Mouse (Mus musculus) neural tube, embryonic 15.5 days (tissue): Measurements from ENCODE around the gene Slc9a5. TPM values are rescaled to one million over a fixed set of nuclear protein-coding genes. Genes with fewer than 3 reads are reported as not detected.

Source experiments
- ATAC-seq: fragments of 200-750 bp; cut with Nextera tagmentation; 2 replicates; pipeline ENCODE4 v1.8.0; 2017; ENCODE audit warnings: mild to moderate bottlenecking, moderate TSS enrichment, moderate library complexity; ENCODE audit not compliant: low FRiP score
- H3K27ac ChIP-seq: fragments of 300-500 bp; sonication (generic); replicated peaks from 2 replicates; pipeline ENCODE4 v1.5.1; 2015; ENCODE audit warnings: mild to moderate bottlenecking, inconsistent platforms
- H3K27me3 ChIP-seq: fragments of 300-500 bp; sonication (generic); replicated peaks from 2 replicates; pipeline ENCODE4 v1.6.1; 2015; ENCODE audit warnings: inconsistent platforms
- H3K36me3 ChIP-seq: fragments of 300-500 bp; sonication (generic); 2 replicates; pipeline ENCODE4 v1.6.1; 2015; ENCODE audit warnings: inconsistent platforms
- H3K4me1 ChIP-seq: fragments of 300-500 bp; sonication (generic); 2 replicates; pipeline ENCODE4 v1.6.1; 2015; ENCODE audit warnings: inconsistent platforms
- H3K4me2 ChIP-seq: fragments of 300-500 bp; sonication (generic); 2 replicates; pipeline ENCODE4 v1.6.1; 2015; ENCODE audit warnings: inconsistent platforms, mild to moderate bottlenecking, moderate library complexity
- H3K4me3 ChIP-seq: fragments of 300-500 bp; sonication (generic); replicated peaks from 2 replicates; pipeline ENCODE4 v1.5.1; 2015; ENCODE audit warnings: mild to moderate bottlenecking, inconsistent platforms
- H3K9ac ChIP-seq: fragments of 300-500 bp; sonication (generic); replicated peaks from 2 replicates; pipeline ENCODE4 v1.6.1; 2015; ENCODE audit warnings: mild to moderate bottlenecking, inconsistent platforms
- H3K9me3 ChIP-seq: fragments of 300-500 bp; sonication (generic); replicated peaks from 2 replicates; pipeline ENCODE4 v1.6.1; 2016; ENCODE audit warnings: inconsistent platforms
- WGBS: fragments of 180-500 bp; shearing (Covaris S2); methylation state at CpG from one replicate; pipeline ENCODE4 v1.1.7; 2015; ENCODE audit warnings: mixed read lengths; 5-methylcytosine and 5-hydroxymethylcytosine counted together
- polyA plus RNA-seq: library from polyadenylated mRNA; unstranded; fragments of >200 nt; fragmentation: Nextera tagmentation; extraction: Ambion mirVana; gene quantifications from 2 replicates; pipeline ENCODE4 v1.2.1, GENCODE M21; 2015

The Slc9a5 gene
- polyA plus RNA-seq, 1 experiment from 2014 or later: 10.9 TPM

DNA sequence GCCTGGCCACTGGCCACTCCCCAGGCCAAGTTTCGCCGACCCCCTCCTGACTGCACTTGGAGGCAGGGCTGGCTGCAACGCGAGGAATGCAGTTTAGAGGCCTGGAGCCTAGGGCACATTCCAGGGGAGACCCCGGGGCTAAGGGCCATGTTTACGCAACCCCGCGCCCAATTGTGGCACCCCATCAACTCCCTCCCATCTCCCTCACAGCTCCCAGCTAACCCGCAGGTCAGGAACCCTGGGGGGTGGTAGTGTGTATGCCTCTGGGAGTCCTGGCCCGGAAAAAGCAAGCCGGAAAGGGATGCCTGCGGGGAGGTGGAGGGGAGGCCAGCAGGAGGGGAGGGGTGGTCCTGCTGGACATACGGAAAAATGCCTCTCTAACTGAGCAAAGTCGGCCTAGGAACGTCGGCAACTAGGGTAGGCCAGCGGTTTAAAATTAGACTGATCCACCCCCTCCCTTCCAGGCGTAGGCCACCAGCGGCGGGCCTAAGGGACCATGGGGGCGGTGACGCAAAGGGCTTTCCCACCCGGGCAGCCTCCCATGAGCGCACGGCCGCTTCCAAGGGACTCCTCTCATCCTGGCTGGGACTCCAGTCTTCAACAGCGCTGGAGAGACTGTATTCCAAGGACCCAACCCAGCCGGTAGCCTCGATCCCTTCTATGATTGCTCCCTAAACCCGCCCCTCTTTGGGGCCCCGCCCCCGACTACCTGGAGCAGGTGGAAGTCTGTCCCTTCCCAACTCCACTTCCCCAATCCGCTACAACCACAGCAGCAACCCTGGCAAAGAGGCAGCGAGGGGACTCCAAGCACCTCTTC is 1.8 kb upstream of the Slc9a5 start:
- 3% methylated on average over 34 of the region's 34 CpGs for WGBS
- Histone ChIP-seq H3K4me3 (peak overlapping the region; percentile 79), H3K27me3 (peaks cover 13% of the 10 kb centered on the region), H3K36me3 (no peaks in the 10 kb centered on the region), H3K27ac (peak overlapping the region; percentile 43; the same call in 1 of the 2 replicates), H3K4me2 (peak overlapping the region; percentile 98), H3K9ac (peak overlapping the region; percentile 49), H3K9me3 (no peaks in the 10 kb centered on the region), H3K4me1 (peaks cover 49% of the 10 kb centered on the region)
- peak; percentile 4; the same call in 1 of the 2 replicates for ATAC-seq

DNA sequence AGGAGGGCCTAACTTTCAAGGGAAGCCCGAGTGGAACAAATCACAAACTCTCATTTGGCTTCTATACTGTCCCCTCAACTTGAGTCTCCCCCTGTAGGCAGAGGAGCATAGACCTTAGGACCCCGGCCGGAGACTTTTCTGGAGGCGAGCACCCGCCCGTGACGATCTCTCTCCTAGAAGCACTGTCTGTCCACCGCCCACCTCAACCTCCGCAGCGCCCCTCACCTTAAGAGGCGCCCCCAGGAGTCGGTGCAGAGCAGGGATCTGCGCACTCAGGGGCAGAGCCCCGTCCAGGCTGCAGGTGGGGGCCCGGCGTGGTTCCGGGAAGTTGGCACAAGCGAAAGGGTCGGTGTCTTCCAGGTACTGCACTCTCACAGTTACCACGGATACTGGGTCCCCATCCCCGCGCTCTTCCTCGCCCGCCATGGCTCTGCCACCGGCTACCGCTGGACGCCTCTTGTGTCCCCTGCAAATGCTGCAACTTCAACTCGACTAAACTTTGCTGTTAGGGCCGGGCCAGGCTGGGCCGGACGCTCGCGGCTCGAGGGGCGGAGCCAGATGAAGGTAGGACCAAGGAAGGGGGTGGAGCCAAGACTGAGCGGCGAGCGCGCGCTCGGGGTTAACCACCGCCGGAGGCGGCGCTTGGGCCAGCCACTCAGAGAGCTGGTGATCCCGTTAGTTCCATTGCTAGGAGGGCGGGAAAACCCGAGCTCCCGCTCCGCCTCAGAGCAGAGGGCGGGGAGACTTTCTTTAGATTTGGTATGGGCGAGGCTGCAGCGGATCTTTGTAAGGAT is 1.0 kb upstream of the Slc9a5 start, which contains the start of gene Fhod1:
Gene Fhod1, minus strand, starts transcription at position 526 of the 794 bp plus-strand sequence.
- H3K9me3 ChIP-seq: no peaks in the 10 kb centered on the region
- no peaks in the 10 kb centered on the region for H3K36me3 ChIP-seq
- H3K4me1 ChIP-seq: peaks cover 49% of the 10 kb centered on the region
- H3K4me2 ChIP-seq: peak within 1 kb of the TSS; percentile 98
- ATAC-seq: peak; percentile 87
- under 1% methylated on average over 53 of the region's 53 CpGs for WGBS
- peaks cover 13% of the 10 kb centered on the region for H3K27me3 ChIP-seq
- peak within 1 kb of the TSS; percentile 79 for H3K4me3 ChIP-seq
- peak within 1 kb of the TSS; percentile 81 for H3K27ac ChIP-seq
- H3K9ac ChIP-seq: peak within 1 kb of the TSS; percentile 82

DNA sequence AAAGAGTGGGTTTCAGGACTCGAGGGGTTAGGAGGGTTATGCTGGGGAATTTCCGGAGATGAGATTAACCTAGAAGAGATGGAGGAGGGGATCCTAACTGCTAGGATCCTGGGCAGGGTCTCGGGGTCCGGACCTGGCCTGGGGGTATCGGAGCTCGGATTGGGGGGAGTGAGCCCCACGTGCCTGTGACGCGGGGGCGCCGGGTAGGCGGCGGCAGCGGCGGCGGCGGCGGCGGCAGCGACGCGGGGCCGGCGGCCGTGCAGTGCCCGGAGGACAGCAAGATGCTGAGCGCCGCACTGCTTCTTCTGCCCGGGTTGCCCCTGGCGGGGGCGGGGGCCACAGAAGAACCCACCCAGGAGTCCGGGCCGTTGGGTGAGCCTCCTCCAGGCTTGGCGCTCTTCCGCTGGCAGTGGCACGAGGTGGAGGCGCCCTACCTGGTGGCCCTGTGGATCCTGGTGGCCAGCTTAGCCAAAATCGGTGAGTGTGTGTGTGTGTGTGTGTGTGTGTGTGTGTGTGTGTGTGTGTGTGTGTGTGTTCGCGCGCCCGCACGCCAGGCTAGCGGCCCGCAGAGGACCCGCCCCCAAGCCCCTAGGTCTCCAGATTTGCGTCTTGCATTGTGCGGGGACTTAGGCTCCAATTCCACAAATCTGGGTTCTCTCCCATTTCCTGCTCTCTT is 591 bp downstream of the Slc9a5 start:
- peaks cover 13% of the 10 kb centered on the region for H3K27me3 ChIP-seq
- peak; percentile 33 for ATAC-seq
- 1% methylated on average over 47 of the region's 48 CpGs for WGBS
- peak overlapping the region; percentile 81 for H3K27ac ChIP-seq
- peak overlapping the region; percentile 98 for H3K4me2 ChIP-seq
- no peaks in the 10 kb centered on the region for H3K9me3 ChIP-seq
- peak overlapping the region; percentile 82 for H3K9ac ChIP-seq
- peaks cover 49% of the 10 kb centered on the region for H3K4me1 ChIP-seq
- H3K4me3 ChIP-seq: peak overlapping the region; percentile 79
- H3K36me3 ChIP-seq: no peaks in the 10 kb centered on the region

DNA sequence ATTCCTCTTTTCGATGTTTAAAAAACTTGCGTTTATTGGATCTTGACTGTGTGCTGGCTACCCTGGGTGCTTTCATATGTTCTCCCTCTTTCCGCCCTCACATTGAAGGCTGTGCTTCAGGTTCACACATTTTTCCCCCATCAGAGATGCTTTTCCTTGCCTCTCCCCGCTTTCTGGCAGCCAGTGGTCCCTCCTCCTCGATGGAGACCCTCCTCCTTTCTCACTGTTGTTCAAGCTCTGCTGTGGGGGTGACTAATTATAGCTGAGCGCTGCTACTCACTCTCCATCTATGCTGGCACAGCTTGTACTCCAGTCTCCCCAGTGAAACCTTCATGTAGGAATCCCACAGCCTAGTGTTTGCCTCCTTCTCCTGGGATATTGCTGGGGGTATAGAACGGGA is 1.5 kb downstream of the Slc9a5 start:
- 40% methylated on average over 7 of the region's 7 CpGs for WGBS
- no peak for ATAC-seq
- H3K27ac ChIP-seq: peak overlapping the region; percentile 81
- no peaks in the 10 kb centered on the region for H3K9me3 ChIP-seq
- H3K27me3 ChIP-seq: peaks cover 13% of the 10 kb centered on the region
- H3K4me3 ChIP-seq: peak overlapping the region; percentile 79
- H3K4me1 ChIP-seq: peaks cover 49% of the 10 kb centered on the region
- H3K9ac ChIP-seq: peak overlapping the region; percentile 82; the same call in 1 of the 2 replicates
- H3K4me2 ChIP-seq: peak overlapping the region; percentile 98
- peaks cover 3% of the 10 kb centered on the region; the same call in 1 of the 2 replicates for H3K36me3 ChIP-seq

DNA sequence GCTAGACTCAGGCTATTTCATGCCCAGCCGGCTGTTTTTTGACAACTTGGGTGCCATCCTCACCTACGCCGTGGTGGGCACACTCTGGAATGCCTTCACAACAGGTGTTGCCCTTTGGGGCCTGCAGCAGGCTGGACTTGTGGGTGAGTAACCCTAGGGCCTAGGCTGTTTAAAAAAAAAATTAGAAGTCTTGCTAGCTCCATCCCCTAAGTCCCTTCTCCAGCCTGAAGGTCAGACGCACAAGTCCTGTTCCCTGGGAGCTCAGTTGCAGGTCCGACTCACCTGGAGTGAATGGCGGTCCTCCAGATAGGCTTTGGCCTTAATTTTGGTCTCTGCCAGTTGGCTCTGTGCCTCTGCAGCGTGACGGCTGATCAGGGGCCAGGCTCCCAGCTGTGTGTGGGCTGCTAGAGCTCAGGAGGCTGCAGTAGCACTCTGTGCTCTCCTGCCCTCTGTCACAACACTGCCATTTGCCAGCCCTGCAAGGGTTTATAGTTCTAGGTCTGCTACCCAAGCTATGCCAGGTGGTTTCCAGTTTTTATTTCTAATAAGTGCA is 5.0 kb downstream of the Slc9a5 start:
- no peaks in the 10 kb centered on the region for H3K9me3 ChIP-seq
- no peak overlapping the region for H3K9ac ChIP-seq
- H3K4me2 ChIP-seq: no peak overlapping the region
- no peaks in the 10 kb centered on the region for H3K27me3 ChIP-seq
- H3K27ac ChIP-seq: no peak overlapping the region
- peaks cover 23% of the 10 kb centered on the region for H3K36me3 ChIP-seq
- ATAC-seq: no peak
- peaks cover 21% of the 10 kb centered on the region for H3K4me1 ChIP-seq
- H3K4me3 ChIP-seq: no peak overlapping the region
- WGBS: 78% methylated on average over 8 of the region's 8 CpGs

DNA sequence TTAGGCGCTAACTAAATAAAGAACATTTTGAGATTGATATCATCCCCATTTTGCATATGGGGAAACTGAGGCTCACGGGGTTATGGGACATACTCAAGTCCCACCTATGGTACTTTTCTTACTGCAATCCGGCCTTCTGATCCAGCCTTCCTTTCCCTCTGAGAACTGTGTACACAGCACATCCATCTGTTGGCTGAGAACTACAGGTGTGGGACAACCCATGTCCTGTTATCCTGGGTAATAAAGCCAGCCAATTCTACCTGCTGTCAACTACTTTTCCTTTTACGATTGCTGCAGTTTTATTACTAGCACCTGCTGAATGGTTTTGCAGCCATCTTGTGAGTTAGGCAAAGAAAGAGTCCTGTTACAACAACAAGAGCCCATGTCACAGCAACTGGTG is 5.9 kb downstream of the Slc9a5 start:
- H3K36me3 ChIP-seq: peaks cover 23% of the 10 kb centered on the region
- H3K9ac ChIP-seq: no peak overlapping the region
- H3K4me2 ChIP-seq: no peak overlapping the region
- H3K27me3 ChIP-seq: no peaks in the 10 kb centered on the region
- peaks cover 18% of the 10 kb centered on the region for H3K4me1 ChIP-seq
- no peak overlapping the region for H3K4me3 ChIP-seq
- no peaks in the 10 kb centered on the region for H3K9me3 ChIP-seq
- no peak overlapping the region for H3K27ac ChIP-seq
- no peak for ATAC-seq
- 86% methylated on average over 4 of the region's 4 CpGs for WGBS

DNA sequence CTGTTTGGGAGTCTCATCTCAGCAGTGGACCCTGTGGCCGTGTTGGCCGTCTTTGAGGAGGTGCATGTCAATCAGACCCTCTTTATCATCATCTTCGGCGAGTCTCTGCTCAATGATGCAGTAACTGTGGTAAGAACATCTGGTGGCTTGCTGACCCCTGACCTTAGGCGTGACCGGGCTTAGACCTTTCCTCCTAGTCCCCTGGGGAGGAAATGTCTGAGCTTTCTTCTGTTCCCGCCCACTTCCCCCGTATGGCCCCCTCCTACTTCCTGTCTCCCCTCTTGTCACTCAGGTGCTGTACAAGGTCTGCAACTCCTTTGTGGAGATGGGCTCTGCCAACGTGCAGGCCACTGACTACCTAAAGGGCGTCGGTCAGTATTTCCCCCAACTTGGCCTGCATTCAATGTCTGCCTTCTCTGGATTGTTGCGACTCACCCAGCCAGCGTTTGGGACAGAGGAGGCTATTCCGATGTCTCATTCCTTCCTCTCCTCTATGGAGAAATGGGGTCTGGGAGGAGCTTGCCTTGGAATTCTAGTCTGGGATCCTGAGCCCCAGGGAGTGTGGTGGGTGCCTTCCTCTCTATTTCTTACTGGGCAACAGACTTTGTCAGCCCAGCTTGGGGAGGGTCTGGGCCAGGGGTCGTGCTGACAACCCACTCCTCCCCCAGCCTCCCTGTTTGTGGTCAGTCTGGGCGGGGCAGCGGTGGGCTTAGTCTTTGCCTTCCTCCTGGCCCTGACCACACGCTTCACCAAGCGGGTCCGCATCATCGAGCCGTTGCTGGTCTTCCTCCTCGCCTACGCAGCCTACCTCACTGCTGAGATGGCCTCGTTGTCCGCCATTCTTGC is 6.8 kb downstream of the Slc9a5 start:
- H3K36me3 ChIP-seq: peaks cover 23% of the 10 kb centered on the region
- no peak overlapping the region for H3K9ac ChIP-seq
- H3K9me3 ChIP-seq: no peaks in the 10 kb centered on the region
- 71% methylated on average over 26 of the region's 26 CpGs for WGBS
- no peak overlapping the region for H3K4me3 ChIP-seq
- no peaks in the 10 kb centered on the region for H3K27me3 ChIP-seq
- peaks cover 10% of the 10 kb centered on the region for H3K4me1 ChIP-seq
- no peak overlapping the region for H3K27ac ChIP-seq
- no peak overlapping the region for H3K4me2 ChIP-seq
- no peak for ATAC-seq

DNA sequence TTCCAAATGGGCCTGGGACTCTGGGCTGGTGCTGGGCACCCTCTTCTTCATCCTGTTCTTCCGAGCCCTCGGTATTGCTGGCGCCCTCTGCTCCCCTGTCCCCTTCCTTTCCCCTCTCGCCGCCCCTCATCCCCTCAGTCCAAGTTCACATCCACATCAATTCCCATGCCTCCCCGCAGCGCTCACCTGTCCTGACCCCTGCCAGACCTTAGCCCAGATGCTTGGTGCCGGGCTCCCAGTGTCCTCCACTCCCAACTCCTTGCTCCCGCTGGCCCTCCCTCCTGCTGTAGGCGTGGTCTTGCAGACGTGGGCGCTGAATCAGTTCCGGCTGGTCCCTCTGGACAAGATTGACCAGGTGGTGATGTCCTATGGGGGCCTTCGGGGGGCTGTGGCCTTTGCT is 8.0 kb downstream of the Slc9a5 start:
- H3K9ac ChIP-seq: no peak overlapping the region
- H3K27ac ChIP-seq: no peak overlapping the region
- ATAC-seq: no peak
- H3K27me3 ChIP-seq: no peaks in the 10 kb centered on the region
- peaks cover 23% of the 10 kb centered on the region for H3K36me3 ChIP-seq
- peaks cover 1% of the 10 kb centered on the region for H3K4me1 ChIP-seq
- 87% methylated on average over 14 of the region's 14 CpGs for WGBS
- no peak overlapping the region for H3K4me2 ChIP-seq
- H3K9me3 ChIP-seq: no peaks in the 10 kb centered on the region
- no peak overlapping the region for H3K4me3 ChIP-seq

DNA sequence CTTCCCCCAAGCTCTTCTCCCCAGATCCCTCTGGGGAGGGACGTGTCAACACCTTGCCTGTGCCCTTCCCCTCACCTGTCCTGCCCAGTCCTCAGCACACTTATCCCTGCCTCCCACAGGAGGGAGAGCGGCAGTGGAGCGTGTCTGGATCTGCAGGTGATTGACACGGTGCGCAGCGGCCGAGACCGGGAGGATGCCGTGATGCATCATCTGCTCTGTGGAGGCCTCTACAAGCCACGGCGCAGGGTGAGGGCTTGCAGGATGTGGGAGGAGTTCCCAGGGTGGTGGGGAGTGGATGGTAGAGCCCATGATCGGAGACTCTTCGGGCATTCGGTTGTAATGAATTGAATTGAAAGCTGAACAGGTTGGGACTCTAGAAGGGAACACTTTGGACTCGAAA is 10.6 kb downstream of the Slc9a5 start:
- H3K9ac ChIP-seq: no peak overlapping the region
- 79% methylated on average over 15 of the region's 15 CpGs for WGBS

DNA sequence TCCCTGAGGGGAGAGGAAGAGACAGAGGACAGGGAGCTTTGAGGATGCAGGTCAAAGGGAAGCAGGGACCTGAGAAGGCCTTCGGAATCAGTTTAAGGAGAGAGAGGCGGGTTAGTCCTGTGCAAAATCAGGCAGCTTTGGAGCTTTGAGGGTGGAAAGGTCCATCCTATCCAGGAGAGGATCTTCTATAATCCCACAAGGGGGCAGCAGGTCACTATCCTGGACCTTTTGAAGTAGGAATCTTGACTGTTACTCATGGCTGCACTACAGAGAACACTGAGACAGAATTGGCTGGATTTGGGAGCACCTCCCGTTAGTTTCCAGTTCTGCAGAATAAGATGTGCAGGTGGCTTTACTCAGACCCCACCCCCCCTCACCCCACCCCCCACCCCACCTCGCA is 11.0 kb downstream of the Slc9a5 start:
- Histone ChIP-seq H3K4me3 (no peak overlapping the region), H3K9ac (no peak overlapping the region), H3K4me1 (peaks cover 10% of the 10 kb centered on the region), H3K27me3 (no peaks in the 10 kb centered on the region), H3K4me2 (no peak overlapping the region), H3K9me3 (no peaks in the 10 kb centered on the region), H3K36me3 (peaks cover 36% of the 10 kb centered on the region), H3K27ac (no peak overlapping the region)
- 47% methylated on average over 4 of the region's 4 CpGs for WGBS
- 0 out of 2 replicates have a peak, but pooled peaks have one; percentile 12 for ATAC-seq

More for the DNA sequence above, 10.6 kb downstream of the Slc9a5 start:
- no peak for ATAC-seq
- no peaks in the 10 kb centered on the region for H3K27me3 ChIP-seq
- no peak overlapping the region for H3K4me2 ChIP-seq
- no peak overlapping the region for H3K27ac ChIP-seq
- peaks cover 10% of the 10 kb centered on the region for H3K4me1 ChIP-seq
- H3K4me3 ChIP-seq: no peak overlapping the region
- no peaks in the 10 kb centered on the region for H3K9me3 ChIP-seq
- peaks cover 32% of the 10 kb centered on the region for H3K36me3 ChIP-seq
